Mouse (Mus musculus) midbrain, embryonic 15.5 days (tissue): ENCODE measurements at regions not wholly inside any gene's neighbourhood (a gene's known extent, or its start where the extent isn't known, plus 50 kb on each side); places are given as distances from the start of the nearest gene placed in this dataset.
"Not testable (repeated sequence)": the region's sequence is repeated elsewhere in the genome, so short reads cannot be mapped to it uniquely, and the experiment has no call there.

Experiments
- ATAC-seq: fragments of 200-750 bp; cut with Nextera tagmentation; replicated peaks from 2 replicates; pipeline ENCODE4 v1.8.0; 2017; ENCODE audit warnings: moderate TSS enrichment
- H3K27ac ChIP-seq: fragments of 300-500 bp; sonication (generic); 2 replicates; pipeline ENCODE4 v1.5.1; 2015; ENCODE audit warnings: mild to moderate bottlenecking, inconsistent platforms
- H3K27me3 ChIP-seq: fragments of 300-500 bp; sonication (generic); replicated peaks from 2 replicates; pipeline ENCODE4 v1.6.1; 2015; ENCODE audit warnings: inconsistent platforms
- H3K36me3 ChIP-seq: fragments of 300-500 bp; sonication (generic); replicated peaks from 2 replicates; pipeline ENCODE4 v1.6.1; 2015; ENCODE audit warnings: inconsistent platforms
- H3K4me1 ChIP-seq: fragments of 300-500 bp; sonication (generic); 2 replicates; pipeline ENCODE4 v1.6.1; 2015; ENCODE audit warnings: inconsistent platforms
- H3K4me2 ChIP-seq: fragments of 300-500 bp; sonication (generic); 2 replicates; pipeline ENCODE4 v1.6.1; 2015; ENCODE audit warnings: inconsistent platforms, mild to moderate bottlenecking, moderate library complexity
- H3K4me3 ChIP-seq: fragments of 300-500 bp; sonication (generic); 2 replicates; pipeline ENCODE4 v1.5.1; 2015; ENCODE audit warnings: mild to moderate bottlenecking, inconsistent platforms
- H3K9ac ChIP-seq: fragments of 300-500 bp; sonication (generic); 2 replicates; pipeline ENCODE4 v1.6.1; 2015; ENCODE audit warnings: mild to moderate bottlenecking, inconsistent platforms
- H3K9me3 ChIP-seq: fragments of 300-500 bp; sonication (generic); 2 replicates; pipeline ENCODE4 v1.6.1; 2016; ENCODE audit warnings: inconsistent platforms
- whole genome bisulfite sequencing: fragments of 180-500 bp; shearing (Covaris S2); methylation state at CpG from one replicate; pipeline ENCODE4 v1.1.7; 2015; ENCODE audit warnings: mixed read lengths; 5-methylcytosine and 5-hydroxymethylcytosine counted together

GRCm38 (mm10) chr10:9338207-9338801 is 336.7 kb downstream of the Samd5 start:
- no peaks in the 10 kb centered on the region for H3K9me3 ChIP-seq
- H3K4me1 ChIP-seq = peaks cover 9% of the 10 kb centered on the region
- ATAC-seq = no peak
- 30% methylated on average over 8 of the region's 8 CpGs for WGBS
- H3K4me2 ChIP-seq = no peak overlapping the region
- H3K4me3 ChIP-seq = no peak overlapping the region
- H3K9ac ChIP-seq = no peak overlapping the region
- H3K36me3 ChIP-seq = no peaks in the 10 kb centered on the region
- H3K27me3 ChIP-seq = no peaks in the 10 kb centered on the region
- no peak overlapping the region for H3K27ac ChIP-seq

GRCm38 (mm10) chr10:9334245-9334845 is 340.7 kb downstream of the Samd5 start:
- Histone ChIP-seq H3K27me3 (no peaks in the 10 kb centered on the region), H3K9me3 (no peaks in the 10 kb centered on the region), H3K4me2 (peak overlapping the region; percentile 9), H3K27ac (peak overlapping the region; percentile 40; the same call in 1 of the 2 replicates), H3K4me1 (peaks cover 23% of the 10 kb centered on the region), H3K36me3 (no peaks in the 10 kb centered on the region), H3K9ac (no peak overlapping the region), H3K4me3 (no peak overlapping the region)
- peak; percentile 83 for ATAC-seq
- 33% methylated on average over 10 of the region's 10 CpGs for WGBS

GRCm38 (mm10) chr10:9331694-9332093 is 343.3 kb downstream of the Samd5 start:
- H3K4me2 ChIP-seq = no peak overlapping the region
- H3K4me3 ChIP-seq = no peak overlapping the region
- H3K27ac ChIP-seq = peak overlapping the region; percentile 53
- WGBS = 7% methylated on average over 3 of the region's 3 CpGs
- H3K9me3 ChIP-seq = no peaks in the 10 kb centered on the region
- H3K9ac ChIP-seq = no peak overlapping the region
- ATAC-seq = peak; percentile 72
- no peaks in the 10 kb centered on the region for H3K27me3 ChIP-seq
- peaks cover 23% of the 10 kb centered on the region for H3K4me1 ChIP-seq
- no peaks in the 10 kb centered on the region for H3K36me3 ChIP-seq

GRCm38 (mm10) chr10:9328324-9328723 is 346.7 kb downstream of the Samd5 start:
- Histone ChIP-seq H3K9me3 (no peaks in the 10 kb centered on the region), H3K4me1 (peaks cover 13% of the 10 kb centered on the region), H3K4me2 (no peak overlapping the region), H3K4me3 (no peak overlapping the region), H3K9ac (no peak overlapping the region), H3K27me3 (no peaks in the 10 kb centered on the region), H3K27ac (no peak overlapping the region), H3K36me3 (no peaks in the 10 kb centered on the region)
- WGBS = 91% methylated on average over 4 of the region's 4 CpGs
- no peak for ATAC-seq

GRCm38 (mm10) chr10:9327881-9328280 is 347.1 kb downstream of the Samd5 start:
- H3K36me3 ChIP-seq, H3K27me3 ChIP-seq, H3K9ac ChIP-seq, H3K4me3 ChIP-seq, ATAC-seq, H3K27ac ChIP-seq, H3K4me2 ChIP-seq, H3K9me3 ChIP-seq: not testable (repeated sequence)
- WGBS = 86% methylated on average over 4 of the region's 4 CpGs
- peaks cover 13% of the 10 kb centered on the region for H3K4me1 ChIP-seq

- H3K4me1 ChIP-seq = peaks cover 5% of the 10 kb centered on the region; the same call in 1 of the 2 replicates
- H3K36me3 ChIP-seq = no peaks in the 10 kb centered on the region
- no peaks in the 10 kb centered on the region for H3K27me3 ChIP-seq
- H3K9ac ChIP-seq = no peak overlapping the region
- no peak for ATAC-seq
- H3K27ac ChIP-seq = no peak overlapping the region
- no peaks in the 10 kb centered on the region for H3K9me3 ChIP-seq
- no peak overlapping the region for H3K4me3 ChIP-seq
- WGBS = 92% methylated on average over 6 of the region's 6 CpGs
- H3K4me2 ChIP-seq = no peak overlapping the region
Measured at GRCm38 (mm10) chr10:9312326-9312725, 362.7 kb downstream of the Samd5 start.

GRCm38 (mm10) chr10:9310346-9310745 is 364.7 kb downstream of the Samd5 start:
- ATAC-seq = no peak
- no peak overlapping the region for H3K9ac ChIP-seq

GRCm38 (mm10) chr10:9296055-9296454 is 379.0 kb downstream of the Samd5 start:
- H3K9me3 ChIP-seq = no peaks in the 10 kb centered on the region
- 57% methylated on average over 1 of the region's 1 CpGs for WGBS
- ATAC-seq = no peak
- no peaks in the 10 kb centered on the region for H3K27me3 ChIP-seq
- no peak overlapping the region for H3K9ac ChIP-seq
- H3K4me1 ChIP-seq = peaks cover 10% of the 10 kb centered on the region; the same call in 1 of the 2 replicates
- H3K4me3 ChIP-seq = no peak overlapping the region
- H3K27ac ChIP-seq = no peak overlapping the region
- H3K4me2 ChIP-seq = no peak overlapping the region
- no peaks in the 10 kb centered on the region for H3K36me3 ChIP-seq

More at GRCm38 (mm10) chr10:9310346-9310745, 364.7 kb downstream of the Samd5 start:
- no peaks in the 10 kb centered on the region for H3K9me3 ChIP-seq
- H3K4me3 ChIP-seq = no peak overlapping the region
- peaks cover 5% of the 10 kb centered on the region; the same call in 1 of the 2 replicates for H3K4me1 ChIP-seq
- no peak overlapping the region for H3K27ac ChIP-seq
- no peaks in the 10 kb centered on the region for H3K36me3 ChIP-seq
- WGBS = 59% methylated on average over 5 of the region's 5 CpGs
- H3K4me2 ChIP-seq = no peak overlapping the region
- no peaks in the 10 kb centered on the region for H3K27me3 ChIP-seq

- Histone ChIP-seq H3K9me3 (no peaks in the 10 kb centered on the region), H3K4me2 (no peak overlapping the region), H3K27ac (no peak overlapping the region), H3K36me3 (no peaks in the 10 kb centered on the region), H3K4me3 (no peak overlapping the region), H3K27me3 (no peaks in the 10 kb centered on the region), H3K9ac (no peak overlapping the region), H3K4me1 (peaks cover 9% of the 10 kb centered on the region; the same call in 1 of the 2 replicates)
- 61% methylated on average over 1 of the region's 1 CpGs for WGBS
- no peak for ATAC-seq
Measured at GRCm38 (mm10) chr10:9295269-9295668, 379.7 kb downstream of the Samd5 start.

- H3K4me3 ChIP-seq = no peak overlapping the region
- H3K9me3 ChIP-seq = no peaks in the 10 kb centered on the region
- H3K36me3 ChIP-seq = no peaks in the 10 kb centered on the region
- no peak overlapping the region for H3K9ac ChIP-seq
- no peak for ATAC-seq
- H3K27me3 ChIP-seq = no peaks in the 10 kb centered on the region
- 76% methylated on average over 2 of the region's 2 CpGs for WGBS
- H3K4me2 ChIP-seq = no peak overlapping the region
- no peak overlapping the region for H3K27ac ChIP-seq
- peaks cover 5% of the 10 kb centered on the region; the same call in 1 of the 2 replicates for H3K4me1 ChIP-seq
Measured at GRCm38 (mm10) chr10:9294620-9295019, 380.4 kb downstream of the Samd5 start.

GRCm38 (mm10) chr10:9291456-9292146 is 383.4 kb downstream of the Samd5 start:
- Histone ChIP-seq H3K27me3 (no peaks in the 10 kb centered on the region), H3K4me3 (no peak overlapping the region), H3K9ac (no peak overlapping the region), H3K9me3 (no peaks in the 10 kb centered on the region), H3K36me3 (no peaks in the 10 kb centered on the region), H3K27ac (no peak overlapping the region), H3K4me2 (no peak overlapping the region), H3K4me1 (peaks cover 5% of the 10 kb centered on the region; the same call in 1 of the 2 replicates)
- WGBS = 58% methylated on average over 6 of the region's 6 CpGs
- ATAC-seq = no peak

GRCm38 (mm10) chr10:9272940-9273339 is 387.1 kb upstream of the Sash1 start:
- no peak overlapping the region for H3K27ac ChIP-seq
- no peak for ATAC-seq
- 88% methylated on average over 3 of the region's 3 CpGs for WGBS

More at GRCm38 (mm10) chr10:9272940-9273339, 387.1 kb upstream of the Sash1 start:
- Histone ChIP-seq H3K36me3 (no peaks in the 10 kb centered on the region), H3K4me1 (peaks cover 16% of the 10 kb centered on the region), H3K4me3 (no peak overlapping the region), H3K4me2 (no peak overlapping the region), H3K9me3 (no peaks in the 10 kb centered on the region), H3K27me3 (no peaks in the 10 kb centered on the region), H3K9ac (no peak overlapping the region)
